Mouse (Mus musculus) layer of hippocampus, adult 9-10 months (tissue): ENCODE measurements around the gene Gnai2.
A peak's percentile ranks its signal among the peaks of the same experiment; 100 is the strongest.

Experiments
- DNase-seq: peaks from one replicate; pipeline ENCODE4 v3.0.0; 2022; ENCODE audit warnings: low spot score

The Gnai2 gene

GRCm38 (mm10) chr9:107635279-107636028 lies at the start of gene Gnai2:
Gene Gnai2 (minus strand): TSS chr9:107635367.
- peak; percentile 84 for DNase-seq

- no peak for DNase-seq
Measured at GRCm38 (mm10) chr9:107682405-107682804, 47.2 kb upstream of the Gnai2 start.

GRCm38 (mm10) chr9:107679501-107679900 lies 44.3 kb upstream of the Gnai2 start, which contains the start of gene Gnat1:
Gene Gnat1 (minus strand): TSS chr9:107679712.
- DNase-seq = no peak

GRCm38 (mm10) chr9:107678861-107679260 lies 43.7 kb upstream of the Gnai2 start:
- DNase-seq = no peak

DNA sequence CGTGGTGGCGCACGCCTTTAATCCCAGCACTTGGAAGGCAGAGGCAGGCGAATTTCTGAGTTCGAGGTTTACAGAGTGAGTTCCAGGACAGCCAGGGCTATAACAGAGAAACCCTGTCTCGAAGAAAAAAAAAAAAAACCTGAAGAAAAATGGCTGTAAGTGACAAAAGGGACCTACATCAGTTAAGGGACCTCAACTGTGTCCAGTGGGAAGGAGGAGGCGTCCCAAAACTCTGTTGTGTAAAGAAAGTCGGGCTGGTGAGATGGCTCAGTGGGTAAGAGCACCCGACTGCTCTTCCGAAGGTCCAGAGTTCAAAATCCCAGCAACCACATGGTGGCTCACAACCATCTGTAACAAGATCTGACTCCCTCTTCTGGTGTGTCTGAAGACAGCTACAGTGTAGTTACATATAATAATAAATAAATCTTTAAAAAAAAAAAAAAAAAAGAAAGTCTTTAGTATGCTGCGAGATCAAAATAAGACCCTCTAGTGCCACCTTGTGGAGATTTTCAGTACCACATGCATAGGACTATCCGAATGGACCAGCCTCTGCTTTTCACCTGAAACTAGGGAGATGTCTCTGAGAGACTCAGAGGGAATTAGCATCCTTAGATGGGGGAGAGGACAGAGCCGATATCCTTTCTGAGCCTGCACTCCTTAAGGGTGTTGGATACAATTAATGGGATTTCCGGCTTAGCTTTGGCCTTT lies 42.8 kb upstream of the Gnai2 start:
- DNase-seq = peak; percentile 74

DNA sequence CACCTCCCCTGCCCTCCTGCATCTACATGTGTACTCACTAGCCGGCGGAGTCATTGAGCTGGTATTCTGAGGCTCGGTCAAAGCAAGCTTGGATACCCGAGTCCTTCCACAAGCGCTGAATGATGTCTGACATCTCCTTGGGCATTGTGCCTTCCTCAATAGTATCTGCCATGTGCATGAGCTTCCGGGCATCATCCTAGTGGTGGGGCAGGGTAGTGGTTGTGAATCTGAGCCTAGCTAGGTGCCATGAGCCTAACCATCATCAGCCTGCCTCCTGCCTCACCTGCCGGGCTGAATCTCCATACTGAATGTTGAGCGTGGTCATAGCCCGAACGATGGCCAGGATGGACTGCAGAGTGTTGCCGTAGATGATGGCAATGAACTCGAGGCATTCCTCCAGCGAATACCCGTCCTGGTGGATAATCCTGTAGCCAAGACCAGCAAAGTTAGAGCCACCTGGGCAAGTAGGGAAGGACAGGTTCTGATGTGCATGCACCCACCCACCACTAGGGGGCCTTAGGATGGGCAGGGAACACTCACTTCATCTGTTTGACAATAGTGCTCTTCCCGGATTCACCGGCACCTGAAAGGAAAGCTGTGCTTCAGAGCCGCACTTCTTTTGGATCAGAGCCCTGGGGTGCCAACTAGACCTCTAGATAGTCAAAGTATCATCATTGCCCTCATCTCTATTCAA lies 42.1 kb upstream of the Gnai2 start:
- DNase-seq = no peak

- no peak for DNase-seq
Measured at GRCm38 (mm10) chr9:107676302-107676701, 41.1 kb upstream of the Gnai2 start.

GRCm38 (mm10) chr9:107675671-107676301 lies 40.6 kb upstream of the Gnai2 start:
- peak; percentile 38 for DNase-seq

- DNase-seq = no peak
Measured at GRCm38 (mm10) chr9:107674609-107675429, 39.7 kb upstream of the Gnai2 start.

GRCm38 (mm10) chr9:107670259-107670658 lies 35.1 kb upstream of the Gnai2 start:
- no peak for DNase-seq

GRCm38 (mm10) chr9:107669480-107669945 lies 34.3 kb upstream of the Gnai2 start, which contains the start of gene Slc38a3:
Gene Slc38a3 (minus strand): TSS chr9:107669530.
- no peak for DNase-seq

DNA sequence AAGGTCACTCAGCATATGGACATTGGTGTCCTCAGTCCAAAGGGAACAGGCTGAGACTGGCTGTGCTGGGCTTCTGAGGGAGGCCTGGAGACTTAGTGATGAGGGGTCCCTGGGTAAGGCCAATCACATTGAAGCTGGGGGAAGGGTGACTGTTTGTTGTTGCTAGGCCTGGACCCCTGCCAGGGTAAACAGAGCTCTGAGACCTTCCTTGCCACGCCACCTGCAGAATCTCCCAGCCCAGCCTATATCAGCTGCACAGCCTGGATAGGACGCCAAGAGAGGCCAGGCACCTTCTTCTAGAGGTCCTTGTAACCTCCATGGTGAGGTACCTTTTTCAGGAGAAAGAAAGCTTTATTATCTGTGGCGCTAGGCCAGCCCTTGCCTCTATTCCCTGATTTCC lies 33.7 kb upstream of the Gnai2 start:
- no peak for DNase-seq

DNA sequence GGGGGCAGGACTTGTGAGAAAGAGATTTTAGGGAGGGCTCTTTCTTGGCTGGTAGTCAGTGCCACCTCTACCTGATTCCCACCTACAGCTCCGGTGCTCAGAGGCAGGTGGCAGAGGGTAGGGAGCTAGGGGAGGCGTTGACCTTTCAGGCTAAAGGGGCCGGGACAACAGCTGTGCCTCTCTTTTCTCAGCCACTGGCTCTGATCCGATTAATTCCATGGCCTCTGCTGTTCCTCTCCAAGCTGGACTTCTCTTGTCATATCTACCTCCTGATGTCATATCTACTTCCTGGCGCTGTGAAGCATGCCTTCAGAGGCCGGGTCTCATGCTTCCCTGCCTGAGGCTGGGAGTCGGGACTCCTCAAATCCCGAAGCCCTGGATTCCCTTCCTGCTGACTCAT lies 32.8 kb upstream of the Gnai2 start:
- no peak for DNase-seq

- DNase-seq = no peak
Measured at GRCm38 (mm10) chr9:107667219-107667618, 32.1 kb upstream of the Gnai2 start.

DNA sequence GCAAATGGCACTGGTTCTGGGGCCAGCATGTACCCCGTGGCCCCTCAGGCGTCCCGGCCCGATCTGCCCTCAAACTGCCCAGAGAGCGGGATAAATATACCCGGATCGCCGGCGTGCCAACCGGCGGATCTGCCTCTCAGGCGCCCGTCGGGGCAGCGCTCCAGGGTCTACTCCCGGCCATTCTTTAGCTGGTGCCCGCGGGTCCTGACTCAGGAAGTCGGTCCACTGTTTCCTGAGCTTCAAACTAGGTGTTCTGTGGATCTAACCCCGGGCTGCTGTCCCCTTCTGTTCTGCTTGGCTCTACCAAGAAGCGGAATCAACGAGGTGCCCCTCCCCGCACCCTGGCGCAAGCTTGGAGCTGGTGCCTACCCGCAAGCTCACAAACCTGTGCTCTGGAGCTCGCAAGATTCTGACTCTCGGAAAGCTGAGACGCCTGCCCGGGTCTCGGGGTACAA lies 31.6 kb upstream of the Gnai2 start:
- DNase-seq = no peak

DNA sequence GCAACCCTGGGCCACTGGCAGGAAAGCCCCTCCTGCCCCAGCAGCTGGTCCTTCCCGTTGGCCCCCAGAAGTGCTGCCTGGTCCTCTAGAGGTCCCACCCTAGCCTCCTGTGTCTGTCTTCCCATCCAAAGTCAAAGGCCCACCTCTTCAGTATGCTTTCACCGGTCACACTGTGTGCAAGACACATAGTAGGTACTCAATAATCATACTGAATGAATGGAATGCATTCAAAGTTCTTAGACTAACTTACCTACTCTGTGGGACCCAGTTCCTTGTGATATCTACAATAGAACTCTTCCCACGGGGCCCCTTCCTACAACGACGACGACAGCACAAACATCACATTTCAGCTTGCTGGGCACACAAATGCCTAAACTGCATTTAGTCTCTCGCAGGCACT lies 30.1 kb upstream of the Gnai2 start:
- DNase-seq = no peak

DNA sequence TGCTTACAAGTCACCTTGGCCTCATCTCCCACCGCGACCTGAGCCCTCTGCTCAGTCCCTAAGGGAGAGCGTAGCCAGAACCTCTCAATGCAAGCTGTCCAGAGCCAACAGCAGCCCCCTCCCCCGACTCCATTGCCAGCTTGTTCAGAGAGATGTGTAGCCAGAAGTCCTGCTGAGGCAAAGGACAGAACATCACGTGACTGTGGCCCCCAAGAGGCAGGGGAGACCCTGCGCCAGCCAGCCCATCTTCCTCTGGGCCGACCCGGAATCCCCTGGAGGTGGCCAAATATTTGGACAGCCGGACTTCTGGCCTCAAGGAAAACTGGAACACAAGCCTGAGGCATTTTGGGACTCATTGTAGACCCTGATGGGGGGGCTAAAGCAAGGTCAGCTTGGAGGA lies 28.4 kb upstream of the Gnai2 start:
- DNase-seq = no peak

GRCm38 (mm10) chr9:107662342-107662741 lies 27.2 kb upstream of the Gnai2 start:
- no peak for DNase-seq

GRCm38 (mm10) chr9:107660777-107661176 lies 25.6 kb upstream of the Gnai2 start:
- DNase-seq = no peak

- DNase-seq = no peak
Measured at GRCm38 (mm10) chr9:107659961-107660360, 24.8 kb upstream of the Gnai2 start.

DNA sequence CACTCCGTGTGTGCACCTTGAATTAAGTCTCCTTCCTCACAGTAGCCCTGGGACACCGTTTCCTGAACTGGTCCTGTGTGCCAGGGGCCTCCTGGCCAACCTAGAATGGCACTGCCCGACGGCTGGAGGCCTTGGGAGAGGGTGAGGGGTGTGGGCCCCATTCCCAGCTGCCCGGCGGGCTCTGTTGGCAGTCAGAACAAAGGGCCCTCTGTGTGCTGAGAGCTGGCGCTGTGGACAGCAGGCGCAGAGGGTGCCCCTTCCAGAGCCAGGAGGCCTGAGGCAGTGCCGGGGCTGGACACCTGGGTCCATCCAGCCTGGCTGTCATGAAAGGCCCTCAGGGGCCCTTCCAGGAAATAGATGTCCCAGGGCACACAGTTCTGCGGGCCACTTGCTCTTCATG lies 24.4 kb upstream of the Gnai2 start:
- DNase-seq = no peak
